Mouse (Mus musculus) right cerebral cortex, postnatal 36 days (tissue): Measurements from ENCODE around the gene Slc25a21.
"Not testable (repeated sequence)": the region's sequence is repeated elsewhere in the genome, so short reads cannot be mapped to it uniquely, and the experiment has no call there.

ENCODE experiments used
- DNase-seq, 2 experiments: peaks; one replicate each; pipeline ENCODE4 v3.0.0; 2022; ENCODE audit warnings: low spot score in 2 of 2, mixed read lengths in 1 of 2

Gene Slc25a21

DNA sequence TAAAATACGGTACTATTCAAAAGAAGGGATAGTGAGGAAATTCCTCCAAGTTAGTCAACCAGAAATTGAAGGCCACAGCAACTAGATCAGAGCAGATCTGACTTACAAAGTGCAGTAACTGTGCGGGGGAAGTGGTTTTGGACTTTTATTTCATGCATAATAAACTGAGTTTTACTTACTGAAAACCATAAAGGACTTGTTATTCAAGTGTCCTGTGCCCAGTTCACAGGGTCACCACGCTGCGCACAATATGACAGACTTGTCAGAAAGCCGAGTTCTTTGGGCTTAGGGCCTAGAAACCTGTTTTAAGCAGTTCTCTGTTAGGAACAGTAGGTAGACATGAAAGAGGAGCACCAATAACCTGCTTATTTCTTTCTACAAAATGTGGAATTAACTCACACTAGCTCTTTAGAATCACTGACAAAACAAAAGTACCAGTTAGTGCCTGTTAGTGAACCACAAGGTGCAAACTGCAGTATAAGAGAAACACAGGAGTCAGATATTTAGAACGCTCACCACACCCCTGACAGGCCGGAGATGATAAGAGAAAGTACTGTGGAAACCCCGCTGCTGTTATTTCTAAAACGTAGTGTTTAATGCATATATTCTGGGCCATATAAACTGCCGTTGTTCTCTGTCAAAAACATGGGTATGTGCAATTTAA, at the start of gene Slc25a21:
TSS of gene Slc25a21 (minus strand) at position 110 of the 664 bp plus-strand sequence.
- DNase-seq, result no peak

DNA sequence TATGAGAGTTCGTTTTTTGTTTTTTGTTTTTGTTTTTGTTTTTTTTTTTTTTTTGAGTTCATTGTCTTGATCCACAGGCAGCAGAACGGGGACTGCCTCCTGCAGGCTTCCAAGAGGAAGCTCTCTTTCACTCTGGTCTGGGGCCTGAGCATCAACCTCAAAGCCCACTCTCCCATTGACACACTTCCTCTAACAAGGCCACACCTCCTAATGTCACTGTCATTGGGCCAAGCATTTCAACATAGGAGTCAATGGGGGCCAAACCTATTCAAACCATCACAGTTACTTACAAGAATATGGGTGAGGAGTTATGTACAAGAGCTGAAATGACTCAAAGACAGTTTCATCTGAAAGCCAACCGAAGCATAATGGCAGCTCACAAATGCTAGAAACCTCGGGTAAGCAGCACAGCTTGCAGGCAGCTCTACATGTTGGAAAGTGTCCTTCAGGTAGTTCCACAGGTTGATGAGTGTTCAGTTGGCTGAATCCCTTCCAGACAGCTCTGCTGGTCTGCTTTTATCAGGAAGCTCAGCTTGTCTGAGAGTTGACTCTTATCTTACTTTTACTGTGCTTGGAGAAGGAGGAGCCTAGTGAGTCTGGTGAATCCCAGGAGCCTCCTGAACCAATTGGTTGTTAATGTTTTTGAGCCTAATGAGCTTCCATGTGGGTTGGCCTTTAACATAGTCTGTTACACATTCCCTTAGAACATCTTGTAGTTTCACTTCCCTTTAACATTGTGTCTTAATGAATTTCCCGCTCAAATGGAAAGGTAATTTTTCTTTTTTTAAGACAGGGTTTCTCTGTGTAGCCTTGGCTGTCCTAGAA, 46.6 kb upstream of the Slc25a21 start:
- no peak for DNase-seq

DNA sequence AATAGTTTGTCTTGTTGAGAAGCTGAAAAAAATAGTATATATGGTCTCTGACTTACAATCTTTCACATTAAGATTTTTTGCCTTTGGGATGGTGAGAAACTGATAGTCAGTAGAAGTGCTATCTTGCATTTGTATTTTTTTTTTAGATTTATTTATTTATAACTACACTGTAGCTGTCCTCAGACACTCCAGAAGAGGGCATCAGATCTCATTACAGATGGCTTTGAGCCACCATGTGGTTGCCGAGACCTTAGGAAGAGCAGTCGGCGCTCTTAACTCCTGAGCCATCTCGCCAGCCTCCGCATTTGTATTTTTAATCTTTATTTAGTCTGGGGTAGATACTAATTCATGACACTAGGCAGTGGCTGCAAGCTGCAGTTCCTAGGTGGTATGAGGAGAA, 36.1 kb upstream of the Slc25a21 start:
- no peak for DNase-seq

DNA sequence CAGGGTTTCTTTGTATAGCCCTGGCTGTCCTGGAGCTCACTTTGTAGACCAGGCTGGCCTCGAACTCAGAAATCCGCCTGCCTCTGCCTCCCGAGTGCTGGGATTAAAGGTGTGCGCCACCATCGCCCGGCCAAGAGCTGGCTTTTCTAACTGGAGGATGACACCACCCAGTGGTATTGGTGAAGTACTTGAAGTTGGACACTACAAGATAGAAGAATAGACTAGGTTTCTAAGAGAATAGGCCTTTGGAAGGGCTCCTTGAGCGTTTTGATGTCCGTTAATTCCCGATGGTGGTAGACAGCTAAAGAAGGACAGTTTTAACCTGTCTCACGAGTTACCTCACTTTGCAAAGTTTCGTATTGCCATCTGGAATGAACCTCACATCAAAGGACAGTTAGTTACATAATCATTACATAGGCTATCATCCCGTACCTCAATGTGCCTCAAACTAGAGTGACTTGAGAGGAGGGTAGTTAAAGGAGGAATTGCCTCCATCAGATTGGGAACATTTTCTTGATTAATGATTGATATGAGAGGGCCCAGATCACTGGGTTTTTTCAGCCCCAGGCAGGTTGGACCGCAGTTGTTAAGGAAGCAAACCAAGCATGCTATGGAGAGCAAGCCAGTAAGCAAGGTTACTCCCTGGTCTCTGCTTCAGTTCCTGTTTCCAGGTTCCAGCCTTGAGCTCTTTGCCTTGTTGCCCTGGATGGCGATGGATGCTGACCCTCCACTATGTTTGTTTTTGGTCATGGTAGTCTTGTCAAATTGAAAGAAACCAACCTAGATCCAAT, 34.0 kb upstream of the Slc25a21 start:
- no peak for DNase-seq

DNA sequence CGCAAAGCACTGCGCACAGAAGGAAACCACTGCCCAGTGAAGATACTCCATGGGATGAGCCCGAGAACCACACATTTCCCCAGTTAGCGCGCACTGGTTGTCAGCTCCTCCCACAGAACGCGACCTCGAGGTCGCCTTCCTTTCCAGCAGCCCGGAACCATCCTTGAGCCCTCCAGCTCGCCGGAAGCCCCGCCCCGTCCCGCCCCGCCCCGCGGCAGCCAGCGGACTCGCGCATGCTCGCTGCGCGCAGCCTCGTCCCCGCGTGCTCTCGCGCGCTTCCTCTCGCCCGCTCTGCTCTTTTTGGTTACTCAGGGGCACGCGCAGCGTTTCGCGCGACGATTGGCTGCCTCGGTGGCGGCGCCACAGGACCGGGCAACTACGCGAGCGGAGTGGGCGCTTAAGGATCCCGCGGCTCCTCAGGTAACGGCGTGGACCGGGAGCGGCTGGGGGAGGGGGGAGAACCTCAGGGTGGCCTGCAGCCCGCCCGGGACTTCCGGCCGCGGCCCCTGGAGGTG, 33.0 kb upstream of the Slc25a21 start, which contains the start of the genes Prps1l3 and Mipol1:
TSS of gene Prps1l3 (plus strand) at position 221 of the 515 bp plus-strand sequence.
TSS of gene Mipol1 (plus strand) at position 236 of the 515 bp plus-strand sequence.
- DNase-seq, result peak; percentile 84 to 89

DNA sequence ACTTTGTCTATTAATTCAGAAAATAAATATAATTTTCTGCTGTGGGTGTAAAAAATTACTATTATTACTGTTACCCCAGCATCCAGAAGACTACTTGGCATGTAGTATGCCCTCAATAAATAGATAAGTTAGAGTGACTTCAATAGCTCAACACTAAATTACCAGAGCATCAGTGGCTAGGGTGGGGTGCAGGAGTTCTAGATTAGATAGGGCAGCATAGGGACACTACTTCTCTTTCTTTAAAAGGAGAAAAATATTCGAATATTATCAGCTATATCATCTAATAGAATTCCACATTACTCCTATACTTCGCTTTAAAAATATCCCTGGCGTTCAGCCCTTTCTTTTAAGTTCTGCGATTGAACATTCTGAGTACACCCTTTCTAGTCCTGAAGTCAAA, 32.4 kb upstream of the Slc25a21 start:
- DNase-seq, result no peak

DNA sequence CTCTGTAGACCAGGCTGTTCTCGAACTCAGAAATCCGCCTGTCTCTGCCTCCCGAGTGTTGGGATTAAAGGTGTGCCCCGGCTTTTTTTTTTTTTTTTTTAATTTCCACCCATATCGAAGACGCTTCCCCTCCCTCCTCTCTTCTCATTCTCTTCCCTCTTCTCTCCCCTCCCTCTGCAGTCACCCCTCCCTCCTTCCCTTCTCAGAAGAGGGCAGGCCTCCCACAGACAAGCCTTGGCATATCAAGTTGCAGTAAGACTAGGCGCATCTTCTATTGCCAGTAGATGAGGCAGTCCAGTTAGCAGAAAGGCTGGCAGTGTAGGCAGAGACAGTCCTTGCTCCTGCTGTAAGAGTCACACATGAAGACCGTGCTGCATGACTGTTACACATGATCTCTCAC, 30.5 kb upstream of the Slc25a21 start:
- no peak for DNase-seq

DNA sequence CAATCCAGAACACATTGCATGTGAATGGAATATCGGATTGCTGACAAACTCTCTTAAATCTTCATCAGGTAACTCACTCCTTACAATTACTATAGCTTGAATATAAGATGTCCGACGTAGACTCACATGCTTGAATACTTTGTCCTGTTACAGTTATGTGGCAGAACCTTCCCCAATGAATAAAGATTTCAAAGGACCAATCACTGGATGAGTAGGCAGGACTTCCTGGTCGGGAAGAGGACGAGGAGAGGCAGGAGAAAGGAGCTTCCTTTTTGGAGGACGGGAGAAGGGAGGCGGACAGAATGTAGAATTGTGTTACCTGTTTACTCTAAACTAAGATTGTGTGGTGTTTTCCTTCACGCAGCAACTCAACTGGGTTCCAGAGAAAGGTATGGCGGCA, 29.1 kb upstream of the Slc25a21 start:
- no peak for DNase-seq

DNA sequence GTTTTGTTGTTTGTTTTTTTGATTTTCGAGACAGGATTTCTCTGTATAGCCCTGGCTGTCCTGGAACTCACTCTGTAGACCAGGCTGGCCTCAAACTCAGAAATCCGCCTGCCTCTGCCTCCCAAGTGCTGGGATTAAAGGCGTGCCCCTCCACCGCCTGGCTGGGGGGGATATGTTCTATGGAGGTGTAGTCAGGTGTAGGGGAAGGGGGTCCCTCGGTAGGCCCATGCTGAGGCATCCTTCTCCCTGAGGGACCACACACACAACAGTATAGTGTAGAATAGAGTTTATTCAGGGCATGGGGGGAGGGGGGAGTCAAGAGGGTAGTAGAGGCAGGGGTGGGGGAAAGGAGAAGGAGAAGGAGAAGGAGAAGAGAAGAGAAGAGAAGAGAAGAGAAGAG, 15.2 kb upstream of the Slc25a21 start:
- not testable (repeated sequence) for DNase-seq

DNA sequence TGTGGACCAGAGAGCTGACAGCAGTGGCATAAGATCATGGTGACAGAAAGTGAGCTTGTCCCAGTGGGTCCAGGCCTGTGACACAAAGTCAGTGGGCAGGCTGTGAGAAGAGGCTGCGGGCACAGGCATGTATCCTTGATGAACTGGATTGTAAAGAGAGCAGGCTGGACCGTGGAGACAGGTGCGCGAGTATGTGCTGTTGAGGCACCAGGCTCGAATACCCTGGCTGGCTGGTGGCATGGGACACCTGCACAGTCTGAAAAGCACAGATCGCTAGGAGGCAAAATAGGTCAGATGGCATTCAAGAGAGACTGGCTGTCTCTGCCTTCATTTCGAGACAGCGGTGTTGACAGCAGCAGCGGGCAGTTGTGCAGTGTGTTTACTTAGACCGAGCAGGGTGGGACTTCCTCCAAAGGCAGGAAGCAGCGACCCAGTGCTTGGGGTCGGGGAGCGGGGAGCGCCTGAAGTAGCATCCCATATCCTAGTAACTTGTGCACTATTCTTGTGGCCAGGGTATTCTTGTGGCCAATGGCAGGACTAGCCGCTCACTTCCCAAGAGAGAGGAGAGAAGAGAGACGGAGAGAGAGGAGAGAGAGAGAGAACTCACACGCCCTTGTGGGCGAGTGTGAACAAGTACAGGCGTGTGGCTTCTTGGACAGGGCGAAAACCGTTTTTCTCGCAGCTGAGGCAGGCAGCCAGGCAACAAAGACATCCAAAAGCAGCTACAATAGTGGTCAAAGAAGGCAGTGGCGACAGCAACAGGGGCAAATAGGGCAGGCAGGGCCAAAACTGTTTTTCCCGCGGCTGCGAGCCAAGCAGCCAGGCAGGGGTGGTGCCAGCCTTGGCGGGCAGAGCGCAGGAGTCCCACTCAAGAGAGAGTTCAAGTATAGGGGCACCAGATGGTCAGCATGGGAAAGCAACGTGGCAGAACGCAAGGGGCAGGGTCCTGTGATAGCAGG, 14.4 kb upstream of the Slc25a21 start:
- DNase-seq, result no peak

DNA sequence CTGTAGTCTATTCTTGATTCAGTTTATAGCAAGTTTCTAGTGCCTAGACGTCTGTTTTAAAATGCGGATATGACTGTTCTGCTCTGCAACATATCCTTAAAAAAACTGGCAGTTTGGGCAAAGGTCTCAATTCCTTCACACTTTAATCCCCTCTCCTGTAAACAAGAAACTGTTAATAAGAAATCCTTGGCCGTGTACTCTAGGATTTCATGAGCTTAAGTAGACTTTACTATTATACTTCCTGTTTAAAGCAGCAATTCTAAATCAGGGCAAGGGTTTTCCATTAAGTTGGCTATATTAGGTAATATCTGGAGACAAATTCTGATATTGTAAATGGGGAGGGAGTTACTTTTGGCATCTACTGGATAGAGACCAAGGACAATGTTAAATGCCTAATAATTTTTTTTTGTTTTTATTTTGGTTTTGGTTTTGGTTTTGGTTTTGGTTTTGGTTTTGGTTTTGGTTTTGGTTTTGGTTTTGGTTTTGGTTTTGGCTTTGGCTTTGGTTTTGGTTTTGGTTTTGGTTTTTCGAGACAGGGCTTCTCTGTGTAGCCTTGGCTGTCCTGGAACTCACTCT, 7.1 kb upstream of the Slc25a21 start:
- no peak for DNase-seq

DNA sequence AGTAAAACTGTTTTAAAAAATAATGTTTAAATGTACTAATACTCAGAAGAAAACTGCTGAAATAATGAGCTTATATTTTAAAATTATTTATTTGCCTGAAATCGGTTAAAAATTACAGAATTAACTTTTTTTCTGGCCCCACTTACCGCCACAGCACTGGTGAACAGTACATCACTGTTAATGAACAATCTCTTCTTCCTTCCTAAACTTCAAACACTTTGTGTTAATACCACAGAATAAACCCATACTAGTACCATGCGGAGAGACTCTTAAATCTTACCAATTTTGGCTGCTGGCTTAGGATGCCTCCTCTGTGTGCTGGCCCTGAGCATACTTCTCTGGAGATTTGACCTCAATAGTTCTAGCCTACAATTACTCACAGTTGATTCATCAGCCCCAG, 4.6 kb upstream of the Slc25a21 start:
- DNase-seq, result no peak

DNA sequence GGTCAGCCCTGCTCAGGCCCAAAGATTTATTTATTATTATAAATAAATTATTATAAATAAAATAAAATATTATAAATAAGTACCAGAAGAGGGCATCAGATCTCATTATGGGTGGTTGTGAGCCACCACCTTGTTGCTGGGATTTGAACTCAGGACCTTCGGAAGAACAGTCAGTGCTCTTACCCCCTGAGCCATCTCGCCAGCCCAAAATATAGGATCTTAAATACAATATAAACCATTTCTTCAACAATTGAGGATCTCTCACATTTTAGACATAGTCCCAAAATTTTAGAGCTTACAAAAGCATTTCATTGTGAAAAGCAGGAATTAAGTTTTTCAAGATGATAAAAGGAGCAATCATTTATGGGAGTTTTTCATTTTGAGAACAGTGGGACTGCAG, 2.2 kb upstream of the Slc25a21 start:
- DNase-seq, result no peak

DNA sequence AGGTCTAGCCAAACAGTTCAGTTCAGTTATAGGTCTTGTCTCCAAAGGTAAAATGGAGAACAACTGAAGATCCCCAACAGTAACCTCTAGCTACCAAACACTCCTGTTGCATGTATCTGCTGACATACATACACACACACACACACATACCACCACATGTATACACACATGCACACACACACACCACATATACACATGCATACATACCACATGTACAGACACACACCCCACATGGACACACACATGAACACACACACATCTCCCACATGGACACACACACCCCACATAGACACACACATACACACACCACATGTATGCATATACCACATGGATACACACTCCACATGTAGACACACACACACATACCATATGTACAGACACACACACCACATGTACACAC, 997 bp upstream of the Slc25a21 start:
- no peak for DNase-seq

DNA sequence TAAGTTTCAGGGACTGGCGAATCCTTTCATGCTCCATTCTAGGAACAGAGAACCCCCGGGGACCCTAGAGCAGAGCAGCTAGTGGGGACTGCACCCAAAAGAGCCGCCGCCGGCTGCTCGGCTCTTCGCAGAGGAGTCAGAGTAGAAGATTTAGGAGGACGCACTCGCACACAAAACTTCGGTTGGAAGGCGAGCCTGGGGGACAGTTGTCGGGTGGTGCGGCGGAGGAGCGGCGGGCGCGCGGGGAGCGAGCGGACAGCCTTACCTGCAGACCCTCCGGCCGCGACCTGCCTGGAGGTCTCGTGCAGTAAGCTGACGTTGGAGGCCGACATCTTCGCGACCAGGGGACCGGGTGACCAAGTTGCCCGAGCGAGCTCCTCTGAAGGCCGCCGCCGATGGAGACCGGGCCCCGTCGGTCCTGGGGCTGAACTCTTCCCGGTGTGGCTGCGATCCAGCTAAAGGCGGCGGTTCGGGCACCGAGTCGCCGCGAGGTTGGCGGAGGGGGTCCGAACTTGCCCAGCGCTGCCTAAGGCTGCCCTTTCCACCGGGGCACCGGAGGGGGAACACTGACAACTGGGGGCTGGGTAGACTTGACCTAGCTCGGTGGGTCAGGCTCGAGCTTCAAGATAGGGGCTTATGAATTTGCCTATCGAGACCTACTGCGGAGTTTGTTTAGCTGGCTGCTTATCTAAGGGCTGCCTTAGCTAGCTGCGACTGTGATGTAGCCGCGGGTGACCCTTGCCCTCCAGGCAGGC, 487 bp downstream of the Slc25a21 start:
- no peak for DNase-seq

DNA sequence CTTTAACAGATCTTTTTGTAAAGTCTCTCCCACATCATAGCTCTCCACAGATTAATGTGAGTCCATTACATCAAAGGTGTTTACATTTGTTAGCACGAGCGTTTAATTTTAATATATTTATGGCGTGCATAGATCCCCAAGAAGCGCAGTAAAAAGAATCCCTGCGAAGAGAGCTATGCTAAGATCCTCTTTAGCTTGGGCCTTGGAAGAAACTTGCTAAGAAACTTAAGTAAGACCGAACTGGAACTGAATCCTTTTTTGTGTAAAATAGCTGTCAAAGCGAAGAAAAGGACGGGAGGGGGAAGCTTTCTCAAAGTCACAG, 1.0 kb downstream of the Slc25a21 start:
- DNase-seq, result no peak

DNA sequence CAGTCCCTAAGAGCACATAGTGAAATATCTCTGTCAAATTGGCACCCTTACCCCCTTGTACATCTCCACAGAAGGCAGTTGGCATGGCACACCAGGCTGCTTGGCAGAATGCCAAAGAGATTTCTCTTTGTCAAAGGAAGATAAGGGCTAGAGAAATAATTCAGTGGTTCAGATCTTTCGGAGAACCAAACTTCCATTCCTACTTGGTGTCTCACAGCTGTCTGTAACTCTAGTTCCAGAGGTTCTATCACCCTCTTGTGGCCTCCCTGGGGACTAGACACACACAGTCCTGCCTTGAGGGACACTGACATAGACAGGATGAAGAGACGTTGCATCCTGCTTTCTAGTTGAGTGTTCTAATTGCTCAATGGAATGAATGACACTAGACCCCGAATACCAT, 2.7 kb downstream of the Slc25a21 start:
- DNase-seq, result no peak

DNA sequence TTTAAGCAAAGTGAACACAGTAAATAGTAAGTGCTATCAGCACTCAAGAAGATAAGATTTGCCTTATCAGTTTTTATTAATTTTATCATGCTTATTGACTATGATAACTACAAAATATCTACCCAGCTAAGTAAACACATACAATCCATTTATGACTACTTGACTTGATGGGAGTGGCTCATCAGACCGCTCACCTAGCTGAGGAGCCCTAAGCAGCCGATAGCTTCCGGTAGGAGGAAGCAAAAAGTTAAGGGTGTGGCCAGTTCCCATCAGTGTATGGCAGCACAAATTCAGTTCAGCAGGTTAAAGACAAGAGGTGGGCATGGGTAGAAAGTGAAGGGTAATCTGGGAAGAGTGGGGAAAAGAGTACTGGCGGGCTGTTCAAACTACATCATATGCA, 10.2 kb downstream of the Slc25a21 start:
- DNase-seq, result no peak

DNA sequence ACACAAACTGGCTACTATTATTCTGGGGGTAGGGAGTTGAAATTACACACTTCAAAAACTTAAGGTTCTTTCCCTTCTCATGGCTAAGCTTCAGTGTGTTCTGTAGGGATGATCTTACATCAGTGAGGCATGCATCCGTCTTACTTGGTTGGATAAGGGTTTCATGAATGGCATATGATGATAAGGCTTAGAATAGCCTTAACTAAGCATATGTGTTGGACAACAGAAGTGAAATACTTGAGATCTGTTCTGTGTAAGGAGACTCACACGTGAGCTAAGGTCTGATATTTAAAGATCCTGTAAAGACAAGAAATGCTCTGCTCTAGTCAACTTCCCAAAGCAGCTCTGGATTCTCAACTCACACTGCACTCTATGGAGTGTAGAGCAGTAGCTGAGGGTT, 11.1 kb downstream of the Slc25a21 start:
- no peak for DNase-seq

DNA sequence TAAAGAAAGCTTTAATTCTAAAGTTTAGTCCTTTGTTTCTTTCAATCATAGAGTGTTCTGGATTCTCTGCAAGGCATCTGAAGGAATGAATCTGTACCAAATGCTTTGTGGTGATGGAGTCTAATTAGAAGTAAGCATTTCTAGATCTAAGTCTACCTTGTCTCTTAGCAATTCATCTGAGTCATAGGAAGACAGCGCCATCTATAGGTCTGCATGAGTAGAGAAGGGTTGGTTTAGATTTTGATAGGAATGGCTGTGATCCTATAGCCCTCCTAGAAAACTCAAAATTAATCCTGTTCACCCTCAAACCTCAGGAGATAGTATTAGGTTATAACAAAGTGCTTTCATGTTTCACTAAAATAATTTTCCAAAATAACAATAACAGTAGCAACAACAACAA, 11.8 kb downstream of the Slc25a21 start:
- no peak for DNase-seq
